Mouse (Mus musculus): ENCODE data around the gene Dync1li1. TPM values are rescaled to one million over a fixed set of nuclear protein-coding genes. Genes with fewer than 3 reads are reported as not detected.

Gene Dync1li1
- polyA plus RNA-seq, 1 experiment from 2014 or later: 39.3 TPM

DNA sequence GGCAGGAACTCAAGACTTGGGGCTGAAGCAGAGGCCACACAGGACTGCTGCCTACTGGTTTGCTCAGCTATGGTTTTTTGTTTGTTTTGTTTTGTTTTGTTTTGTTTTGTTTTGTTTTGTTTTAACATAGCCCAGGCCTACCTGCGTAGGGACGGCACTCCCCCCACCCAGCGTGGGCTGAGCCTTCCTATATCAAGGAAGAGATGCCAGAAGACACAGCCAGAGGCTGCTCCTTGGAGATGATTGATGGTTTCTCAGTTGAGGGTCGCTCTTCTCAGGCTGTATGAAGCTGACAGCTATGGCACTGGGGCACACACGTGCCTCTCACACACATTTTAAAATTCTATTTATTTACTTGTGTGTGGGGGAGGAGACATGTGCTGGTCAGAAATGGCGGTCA is 27.6 kb upstream of the Dync1li1 start:
- H3K9ac ChIP-seq (ENCODE audit: low read depth, low read length): no peak overlapping the region
- H3K4me1 ChIP-seq (replicated peaks; ENCODE audit: control insufficient read depth, insufficient read depth, low read length): 0 out of 2 replicates have a peak, but pooled peaks cover 2% of the 10 kb centered on the region
- no peaks in the 10 kb centered on the region for H3K9me3 ChIP-seq (ENCODE audit: control insufficient read depth)
- no peak for ATAC-seq
- no peak for TF ChIP-seq CTCF (IDR thresholded peaks at IDR 0.05; ENCODE audit: low read depth)
- H3K4me2 ChIP-seq (replicated peaks; ENCODE audit: low read depth): no peak overlapping the region
- H3K27me3 ChIP-seq (replicated peaks; ENCODE audit: control insufficient read depth, insufficient read depth, low read length): no peaks in the 10 kb centered on the region
- no peak overlapping the region for H3K4me3 ChIP-seq (ENCODE audit: low read depth, low read length)
- no peak overlapping the region for H3K27ac ChIP-seq (ENCODE audit: low read depth, low read length)
- WGBS: 70% methylated on average over 6 of the region's 6 CpGs
- no peaks in the 10 kb centered on the region for H3K36me3 ChIP-seq (ENCODE audit: control insufficient read depth, insufficient read depth)

- Histone ChIP-seq H3K9me3 (ENCODE audit: control insufficient read depth) (no peaks in the 10 kb centered on the region), H3K4me1 (replicated peaks; ENCODE audit: control insufficient read depth, insufficient read depth, low read length) (0 out of 2 replicates have a peak, but pooled peaks cover 2% of the 10 kb centered on the region), H3K9ac (ENCODE audit: low read depth, low read length) (no peak overlapping the region), H3K27ac (ENCODE audit: low read depth, low read length) (no peak overlapping the region), H3K27me3 (replicated peaks; ENCODE audit: control insufficient read depth, insufficient read depth, low read length) (no peaks in the 10 kb centered on the region), H3K36me3 (ENCODE audit: control insufficient read depth, insufficient read depth) (no peaks in the 10 kb centered on the region), H3K4me2 (replicated peaks; ENCODE audit: low read depth) (no peak overlapping the region), H3K4me3 (ENCODE audit: low read depth, low read length) (no peak overlapping the region)
- TF ChIP-seq CTCF (IDR thresholded peaks at IDR 0.05; ENCODE audit: low read depth): no peak
- WGBS: 21% methylated on average over 7 of the region's 7 CpGs
- no peak for ATAC-seq
Measured at GRCm38 (mm10) chr9:114661991-114662390, 26.6 kb upstream of the Dync1li1 start.

DNA sequence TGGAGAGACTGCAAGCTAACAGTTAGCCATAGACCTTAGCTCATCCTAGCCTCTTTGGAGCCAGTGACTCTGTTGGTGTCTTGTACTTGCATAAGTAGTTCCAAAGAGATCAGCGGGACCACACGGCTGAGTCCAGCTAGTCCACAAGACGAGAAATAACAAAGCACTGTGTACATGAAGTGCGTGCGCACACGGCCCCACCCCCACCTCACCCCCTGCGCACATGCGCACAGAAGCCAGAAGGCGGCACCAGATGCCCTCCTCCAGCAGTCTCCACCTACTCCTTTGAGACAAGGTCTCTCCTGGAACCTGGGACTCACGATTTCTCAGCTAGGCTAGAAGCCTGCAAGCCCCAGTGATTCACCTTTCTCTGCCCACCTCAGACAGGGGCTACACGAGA is 24.8 kb upstream of the Dync1li1 start:
- no peak for TF ChIP-seq CTCF (IDR thresholded peaks at IDR 0.05; ENCODE audit: low read depth)
- H3K9me3 ChIP-seq (ENCODE audit: control insufficient read depth): no peaks in the 10 kb centered on the region
- no peak overlapping the region for H3K9ac ChIP-seq (ENCODE audit: low read depth, low read length)
- no peak overlapping the region for H3K4me3 ChIP-seq (ENCODE audit: low read depth, low read length)
- no peaks in the 10 kb centered on the region for H3K27me3 ChIP-seq (replicated peaks; ENCODE audit: control insufficient read depth, insufficient read depth, low read length)
- 88% methylated on average over 11 of the region's 11 CpGs for WGBS
- no peak overlapping the region for H3K4me2 ChIP-seq (replicated peaks; ENCODE audit: low read depth)
- H3K36me3 ChIP-seq (ENCODE audit: control insufficient read depth, insufficient read depth): no peaks in the 10 kb centered on the region
- no peak for ATAC-seq
- 0 out of 2 replicates have a peak, but pooled peaks cover 2% of the 10 kb centered on the region for H3K4me1 ChIP-seq (replicated peaks; ENCODE audit: control insufficient read depth, insufficient read depth, low read length)
- H3K27ac ChIP-seq (ENCODE audit: low read depth, low read length): no peak overlapping the region

- TF ChIP-seq CTCF (IDR thresholded peaks at IDR 0.05; ENCODE audit: low read depth): no peak
- no peak overlapping the region for H3K4me2 ChIP-seq (replicated peaks; ENCODE audit: low read depth)
- no peak overlapping the region for H3K27ac ChIP-seq (ENCODE audit: low read depth, low read length)
- 88% methylated on average over 10 of the region's 10 CpGs for WGBS
- no peaks in the 10 kb centered on the region for H3K9me3 ChIP-seq (ENCODE audit: control insufficient read depth)
- H3K4me3 ChIP-seq (ENCODE audit: low read depth, low read length): no peak overlapping the region
- H3K27me3 ChIP-seq (replicated peaks; ENCODE audit: control insufficient read depth, insufficient read depth, low read length): no peaks in the 10 kb centered on the region
- ATAC-seq: no peak
- 0 out of 2 replicates have a peak, but pooled peaks cover 2% of the 10 kb centered on the region for H3K4me1 ChIP-seq (replicated peaks; ENCODE audit: control insufficient read depth, insufficient read depth, low read length)
- no peaks in the 10 kb centered on the region for H3K36me3 ChIP-seq (ENCODE audit: control insufficient read depth, insufficient read depth)
- H3K9ac ChIP-seq (ENCODE audit: low read depth, low read length): no peak overlapping the region
Measured at GRCm38 (mm10) chr9:114666858-114667257, 21.7 kb upstream of the Dync1li1 start.

GRCm38 (mm10) chr9:114668047-114668446 is 20.5 kb upstream of the Dync1li1 start:
- Histone ChIP-seq H3K9ac (ENCODE audit: low read depth, low read length) (no peak overlapping the region), H3K27me3 (replicated peaks; ENCODE audit: control insufficient read depth, insufficient read depth, low read length) (no peaks in the 10 kb centered on the region), H3K36me3 (ENCODE audit: control insufficient read depth, insufficient read depth) (no peaks in the 10 kb centered on the region), H3K4me3 (ENCODE audit: low read depth, low read length) (no peak overlapping the region), H3K27ac (ENCODE audit: low read depth, low read length) (no peak overlapping the region), H3K9me3 (ENCODE audit: control insufficient read depth) (no peaks in the 10 kb centered on the region), H3K4me2 (replicated peaks; ENCODE audit: low read depth) (no peak overlapping the region), H3K4me1 (replicated peaks; ENCODE audit: control insufficient read depth, insufficient read depth, low read length) (0 out of 2 replicates have a peak, but pooled peaks cover 1% of the 10 kb centered on the region)
- ATAC-seq: no peak
- WGBS: 77% methylated on average over 4 of the region's 4 CpGs
- TF ChIP-seq CTCF (IDR thresholded peaks at IDR 0.05; ENCODE audit: low read depth): no peak

DNA sequence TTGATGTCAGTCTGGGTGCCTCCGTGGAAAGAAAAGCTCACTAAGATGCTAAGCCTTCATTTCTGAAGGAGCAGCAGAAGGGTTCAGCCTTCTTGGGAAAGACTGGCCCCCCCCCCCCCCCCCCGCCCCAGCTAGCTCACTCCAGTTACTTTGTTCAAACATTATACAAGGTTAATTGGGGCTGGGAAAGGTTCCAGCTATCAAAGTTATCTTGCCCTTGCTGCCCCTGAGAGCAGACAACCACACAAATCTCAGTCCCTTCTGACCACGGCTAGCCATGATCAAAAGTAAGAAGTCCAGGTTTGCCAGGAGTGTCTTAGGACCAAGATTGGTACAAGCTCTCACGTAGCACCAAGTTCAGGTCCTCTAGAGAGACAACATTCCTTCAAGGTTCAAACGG is 19.6 kb upstream of the Dync1li1 start:
- H3K4me1 ChIP-seq (replicated peaks; ENCODE audit: control insufficient read depth, insufficient read depth, low read length): 0 out of 2 replicates have a peak, but pooled peaks cover 5% of the 10 kb centered on the region
- no peak for TF ChIP-seq CTCF (IDR thresholded peaks at IDR 0.05; ENCODE audit: low read depth)

DNA sequence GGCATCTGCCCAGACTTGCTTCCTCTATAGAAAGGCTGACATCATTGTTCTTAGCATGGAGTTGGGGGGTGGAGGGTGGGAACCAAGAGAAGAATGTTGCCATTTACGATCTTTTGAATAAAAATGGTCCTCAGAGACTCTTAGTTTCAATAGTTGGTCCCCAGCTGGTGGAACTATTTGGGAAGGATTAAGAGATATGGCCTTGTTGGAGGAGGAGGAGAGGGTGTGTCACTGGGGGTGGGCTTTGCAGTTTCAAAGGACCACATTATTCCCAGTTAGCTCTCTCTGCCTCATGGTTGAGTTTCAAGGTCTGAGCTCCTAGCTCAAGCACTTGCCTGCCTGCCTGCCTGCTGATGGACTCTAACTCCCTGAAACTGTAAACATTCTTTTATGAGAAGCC is 16.6 kb upstream of the Dync1li1 start:
- H3K4me1 ChIP-seq (replicated peaks; ENCODE audit: control insufficient read depth, insufficient read depth, low read length): 0 out of 2 replicates have a peak, but pooled peaks cover 5% of the 10 kb centered on the region
- no peak overlapping the region for H3K27ac ChIP-seq (ENCODE audit: low read depth, low read length)
- H3K27me3 ChIP-seq (replicated peaks; ENCODE audit: control insufficient read depth, insufficient read depth, low read length): no peaks in the 10 kb centered on the region
- no peak overlapping the region for H3K4me3 ChIP-seq (ENCODE audit: low read depth, low read length)
- TF ChIP-seq CTCF (IDR thresholded peaks at IDR 0.05; ENCODE audit: low read depth): no peak
- no peak overlapping the region for H3K9ac ChIP-seq (ENCODE audit: low read depth, low read length)
- 70% methylated on average over 1 of the region's 1 CpGs for WGBS
- no peaks in the 10 kb centered on the region for H3K36me3 ChIP-seq (ENCODE audit: control insufficient read depth, insufficient read depth)
- H3K4me2 ChIP-seq (replicated peaks; ENCODE audit: low read depth): no peak overlapping the region
- ATAC-seq: no peak
- no peaks in the 10 kb centered on the region for H3K9me3 ChIP-seq (ENCODE audit: control insufficient read depth)

More for the DNA sequence above, 19.6 kb upstream of the Dync1li1 start:
- ATAC-seq: no peak
- H3K9ac ChIP-seq (ENCODE audit: low read depth, low read length): no peak overlapping the region
- H3K4me2 ChIP-seq (replicated peaks; ENCODE audit: low read depth): no peak overlapping the region
- H3K27me3 ChIP-seq (replicated peaks; ENCODE audit: control insufficient read depth, insufficient read depth, low read length): no peaks in the 10 kb centered on the region
- H3K36me3 ChIP-seq (ENCODE audit: control insufficient read depth, insufficient read depth): no peaks in the 10 kb centered on the region
- H3K4me3 ChIP-seq (ENCODE audit: low read depth, low read length): no peak overlapping the region
- H3K9me3 ChIP-seq (ENCODE audit: control insufficient read depth): no peaks in the 10 kb centered on the region
- H3K27ac ChIP-seq (ENCODE audit: low read depth, low read length): no peak overlapping the region
- WGBS: 45% methylated on average over 4 of the region's 5 CpGs
